Mouse (Mus musculus): ENCODE measurements at regions not wholly inside any gene's neighbourhood (a gene's known extent, or its start where the extent isn't known, plus 50 kb on each side); places are given as distances from the start of the nearest gene placed in this dataset.
A peak's percentile ranks its signal among the peaks of the same experiment; 100 is the strongest.

DNA sequence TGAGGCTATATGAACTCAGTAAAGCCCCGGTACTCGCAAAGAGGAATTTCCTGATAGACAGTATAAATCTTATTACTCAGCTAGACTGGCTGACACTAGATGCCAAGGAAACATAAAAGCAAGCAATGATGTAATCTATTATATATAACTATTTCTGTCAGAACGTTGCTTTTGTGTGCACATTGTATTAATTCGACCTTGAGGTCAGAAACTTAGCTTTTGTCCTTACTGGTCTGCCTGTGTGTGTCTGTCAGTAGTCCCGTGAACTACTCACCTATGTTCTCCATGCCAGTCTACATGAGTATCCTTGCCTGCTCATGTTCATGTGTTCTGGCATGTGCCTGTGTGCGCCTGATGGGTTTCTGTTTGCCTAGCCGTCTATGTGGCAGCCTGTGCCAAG, 70.5 kb downstream of the Tmx1 start:
- no peak for DNase-seq (ENCODE audit: low spot score)

DNA sequence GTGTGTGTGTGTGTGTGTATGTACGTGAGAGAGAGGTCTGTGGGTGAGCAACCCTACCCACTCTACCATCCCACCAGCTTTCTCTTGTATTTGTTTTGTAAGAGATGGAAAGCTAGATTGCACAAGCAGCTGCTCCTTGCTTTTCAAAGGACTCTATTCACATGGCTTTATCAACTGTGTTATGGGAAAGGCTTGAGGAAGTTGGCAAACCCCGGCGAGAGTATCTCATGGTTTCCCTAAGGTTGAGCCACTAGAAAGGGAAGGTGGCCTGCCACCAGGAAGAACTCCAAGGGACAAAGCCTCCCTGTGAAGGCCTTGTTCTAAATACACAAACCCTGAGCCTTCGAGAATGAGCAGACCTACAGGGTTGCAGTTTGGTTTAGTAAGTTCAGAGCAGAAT, 71.8 kb downstream of the Tmx1 start:
- DNase-seq (ENCODE audit: low spot score): no peak

DNA sequence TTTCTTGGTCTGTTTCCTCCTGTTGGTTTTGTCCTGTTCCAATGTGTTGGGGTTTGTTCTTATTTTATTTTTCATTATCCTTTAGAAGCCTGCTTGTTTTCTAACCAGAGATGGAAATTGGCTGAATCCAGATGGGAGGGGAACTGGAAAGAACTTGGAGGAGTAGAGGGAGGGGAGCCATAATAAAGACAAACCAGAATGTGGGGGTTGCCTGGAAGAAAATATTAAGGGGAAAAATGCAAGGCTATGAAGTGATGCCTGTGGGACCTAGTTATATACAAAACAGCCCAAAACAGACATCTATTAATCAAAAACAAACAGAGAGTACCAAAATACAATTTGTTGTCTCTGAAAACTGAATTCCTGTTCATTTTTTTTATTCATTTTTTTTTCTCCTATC, 78.8 kb downstream of the Tmx1 start:
- DNase-seq (ENCODE audit: low spot score): no peak

DNA sequence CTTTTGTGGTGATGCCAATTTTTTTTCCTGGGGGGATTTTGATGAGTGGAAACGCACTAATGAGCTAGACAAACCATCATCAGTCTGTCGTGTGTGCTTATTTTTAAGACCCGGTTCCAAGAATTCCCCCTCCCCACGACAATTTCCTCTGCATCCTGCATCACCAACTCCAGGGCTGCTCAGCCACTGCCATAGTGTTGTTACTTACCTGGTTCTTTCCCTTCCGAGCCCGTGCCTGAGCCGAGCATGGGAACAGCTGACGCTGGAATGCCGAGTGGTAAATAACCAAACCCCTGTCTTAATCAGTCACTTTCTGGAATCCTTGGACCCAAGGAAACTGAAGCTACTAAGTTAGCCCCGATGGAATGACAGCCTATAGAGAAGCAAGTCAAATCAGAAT, 79.3 kb downstream of the Tmx1 start:
- no peak for DNase-seq (ENCODE audit: low spot score)

DNA sequence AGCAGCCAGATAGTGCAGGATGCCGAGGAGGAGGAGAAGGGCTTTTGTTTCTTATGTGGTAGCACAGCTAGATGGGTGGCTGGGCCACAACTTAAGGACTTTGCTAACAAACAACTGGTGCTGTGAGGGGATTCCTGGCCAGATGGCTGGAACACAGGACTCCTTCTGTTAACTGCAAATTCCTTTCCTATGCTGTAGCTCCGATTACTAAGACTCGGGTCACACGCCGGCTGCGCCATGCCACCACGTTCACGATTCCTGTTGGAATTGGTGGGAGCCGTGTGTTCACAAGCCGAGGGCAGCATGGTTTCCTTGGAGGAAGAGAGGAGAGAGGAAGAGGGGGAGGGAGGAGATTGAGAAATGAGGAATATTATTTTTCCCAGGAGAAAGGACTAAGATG, 79.9 kb downstream of the Tmx1 start:
- DNase-seq (ENCODE audit: low spot score): no peak

DNA sequence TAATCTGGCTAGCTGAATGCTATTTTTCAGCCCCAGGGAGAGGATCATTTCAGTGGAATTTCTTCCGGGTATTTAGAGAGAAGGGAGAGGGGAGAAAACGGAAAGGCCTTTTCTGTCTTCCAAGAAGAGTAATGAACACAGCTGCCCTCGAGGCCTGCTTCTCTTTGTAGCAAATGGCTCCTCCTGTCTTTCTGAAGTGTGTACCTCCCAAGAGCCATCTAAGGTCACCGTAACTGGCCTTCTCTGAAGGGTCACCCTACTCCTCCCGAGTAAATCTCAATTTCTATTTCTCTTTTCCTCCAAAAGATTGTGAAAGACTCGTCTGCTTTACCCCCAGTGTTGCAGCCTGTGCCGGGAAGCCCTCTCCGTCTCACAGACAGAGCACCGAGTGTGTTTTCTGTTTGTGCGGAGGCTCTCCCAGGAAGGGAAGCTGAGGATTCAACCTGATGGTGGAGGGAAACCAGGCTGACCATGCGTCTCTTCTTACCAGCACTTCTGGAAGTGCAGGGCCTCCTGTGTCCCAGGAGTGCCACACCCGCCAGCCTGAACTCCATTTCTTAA, 80.6 kb downstream of the Tmx1 start:
- DNase-seq (ENCODE audit: low spot score): no peak

DNA sequence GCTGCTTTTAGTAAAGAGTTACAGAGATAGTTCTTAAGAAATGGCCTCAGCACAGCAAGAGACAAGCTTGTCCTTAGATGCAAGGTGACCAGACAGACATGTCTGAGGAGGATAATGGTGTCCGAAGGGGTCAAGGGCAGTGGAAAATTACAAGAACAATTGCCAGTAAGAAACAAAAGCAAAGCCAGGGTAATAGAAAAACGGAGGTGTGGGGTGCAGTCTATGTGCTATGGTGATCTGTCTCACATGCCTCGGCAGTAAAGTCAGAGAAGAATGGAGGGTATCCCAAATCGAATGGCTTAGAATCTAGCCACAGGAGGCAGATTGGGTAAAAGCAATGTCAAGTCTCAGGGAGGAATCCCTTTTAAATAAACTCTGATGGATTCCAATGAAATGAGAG, 86.2 kb downstream of the Tmx1 start:
- no peak for DNase-seq (ENCODE audit: low spot score)

DNA sequence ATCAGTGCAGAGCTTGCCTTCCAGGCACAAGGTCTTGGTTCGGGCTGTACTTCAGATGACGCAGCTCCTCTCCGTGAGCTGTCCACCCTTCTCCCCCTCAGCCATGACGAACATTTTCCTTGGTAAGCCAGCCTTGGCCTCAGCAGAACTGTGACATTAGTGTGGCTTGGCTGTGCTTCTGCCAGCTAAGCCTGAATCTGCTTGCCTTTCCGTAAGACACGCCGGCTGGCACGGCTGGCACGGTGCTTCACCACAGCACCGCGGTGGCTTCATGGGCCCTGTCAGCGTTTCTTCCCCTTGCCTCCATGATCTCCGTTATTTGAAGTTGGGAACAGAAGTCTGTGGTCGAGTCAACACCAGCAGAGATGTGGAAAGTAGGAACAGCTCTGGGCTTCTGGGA, 87.0 kb downstream of the Tmx1 start:
- DNase-seq (ENCODE audit: low spot score): no peak

DNA sequence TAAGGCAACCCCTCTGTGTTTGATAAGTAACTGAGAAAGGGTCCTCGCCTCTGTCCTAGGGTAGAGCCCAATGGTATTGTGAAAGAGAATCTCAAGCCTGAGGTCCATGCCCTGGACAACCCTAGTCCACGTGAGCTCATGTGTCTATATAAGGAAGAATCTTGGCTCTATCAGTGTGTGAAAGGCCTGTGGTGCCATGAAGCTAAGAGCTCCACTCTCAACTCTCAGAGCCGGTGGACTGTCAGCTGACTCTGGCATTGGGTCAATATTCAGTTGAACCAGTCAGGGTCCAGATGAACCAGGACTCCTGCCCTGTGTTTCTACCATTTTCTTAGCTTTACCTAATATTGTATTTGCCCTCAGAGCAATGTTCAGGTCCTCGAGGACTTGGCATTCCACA, 88.5 kb downstream of the Tmx1 start:
- DNase-seq (ENCODE audit: low spot score): no peak

DNA sequence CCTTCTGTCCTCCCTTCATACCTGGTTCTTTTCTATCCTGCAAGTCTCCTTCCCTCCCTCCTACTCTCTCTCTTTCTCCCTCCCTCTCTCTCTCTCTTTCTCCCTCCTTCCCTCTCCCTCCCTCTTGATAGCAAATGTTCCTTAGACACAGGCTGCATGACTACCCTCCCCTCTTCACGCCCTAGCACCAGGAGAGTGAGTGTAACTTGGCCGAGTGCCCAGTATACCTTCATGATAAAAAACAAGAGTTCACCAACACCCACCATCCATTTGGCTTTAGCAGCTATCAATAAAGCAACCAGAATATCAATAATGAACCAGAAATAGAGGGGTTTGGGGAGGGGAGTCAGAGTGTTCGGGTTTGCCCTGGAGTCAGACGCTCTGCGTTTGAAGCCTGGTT, 90.4 kb downstream of the Tmx1 start:
- DNase-seq (ENCODE audit: low spot score): no peak

DNA sequence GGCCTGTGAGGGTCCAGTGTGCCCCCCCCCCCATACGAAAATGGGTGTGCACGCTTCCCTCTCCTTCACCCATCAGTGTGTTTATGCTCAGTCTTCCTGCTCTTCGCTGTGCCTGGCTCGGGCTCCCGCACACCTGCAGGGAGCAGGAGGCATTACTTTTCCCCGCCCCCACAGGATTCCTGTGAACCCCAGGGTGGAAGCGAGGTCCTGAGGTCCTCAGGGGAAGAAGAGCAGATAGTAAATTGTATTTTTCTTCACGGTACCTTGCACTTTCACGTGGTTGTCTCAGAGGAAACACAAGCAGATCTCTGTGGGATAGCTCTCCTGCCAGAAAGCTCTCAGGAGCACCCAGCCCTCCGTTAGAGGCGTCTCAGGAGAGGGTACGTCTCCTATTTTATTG, 91.4 kb downstream of the Tmx1 start:
- DNase-seq (ENCODE audit: low spot score): no peak

DNA sequence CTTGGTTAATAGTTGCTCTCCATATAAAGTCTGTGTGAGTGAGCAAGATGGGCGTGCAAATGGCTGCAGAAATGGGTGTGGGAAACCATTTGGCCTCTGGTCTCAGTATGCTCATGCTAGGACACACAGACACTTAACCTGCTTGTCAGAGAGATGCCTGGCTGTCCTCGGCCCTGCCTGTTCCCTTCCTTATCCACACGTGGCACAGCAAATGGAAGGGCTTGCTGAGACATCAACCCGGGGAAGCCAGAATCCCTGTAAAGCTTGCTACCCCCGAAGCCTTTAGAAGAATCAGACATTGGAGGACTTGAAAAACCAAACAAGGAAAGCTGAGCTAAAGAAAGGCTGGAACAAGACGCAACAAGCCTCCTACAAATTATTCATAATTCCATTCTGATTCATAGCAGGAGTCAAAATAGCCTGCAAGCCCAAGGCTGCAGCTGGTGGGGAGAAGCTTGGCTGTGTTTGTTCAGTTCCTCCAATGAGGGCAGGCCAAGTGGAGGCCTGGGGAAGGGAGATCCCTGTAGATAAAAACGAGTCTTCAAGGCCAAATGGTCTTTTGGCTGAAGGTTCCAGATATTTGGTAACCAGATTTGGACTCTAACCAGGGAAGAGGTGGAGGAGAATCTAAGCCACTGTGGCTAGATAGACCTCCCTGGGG, 92.1 kb downstream of the Tmx1 start:
- DNase-seq (ENCODE audit: low spot score): peak; percentile 69

DNA sequence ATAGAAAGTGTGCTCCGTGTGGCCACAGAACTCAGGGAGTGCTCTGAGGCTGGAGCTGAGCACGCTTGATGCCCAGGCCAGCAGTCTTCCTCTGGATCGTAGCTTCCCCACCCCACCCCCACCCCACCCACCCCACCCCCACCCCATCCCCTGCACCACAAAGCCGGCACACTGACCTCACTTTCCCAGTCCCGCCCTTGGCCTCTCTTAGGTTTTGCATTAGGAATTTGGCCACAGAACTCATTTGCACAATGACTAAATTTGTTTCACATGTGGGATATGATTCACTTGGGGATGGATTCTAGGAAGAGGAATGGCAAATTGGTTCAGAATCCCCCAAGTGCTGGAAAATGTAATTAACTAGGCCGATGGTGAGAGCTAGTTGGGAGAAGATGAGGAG, 94.3 kb downstream of the Tmx1 start:
- no peak for DNase-seq (ENCODE audit: low spot score)

DNA sequence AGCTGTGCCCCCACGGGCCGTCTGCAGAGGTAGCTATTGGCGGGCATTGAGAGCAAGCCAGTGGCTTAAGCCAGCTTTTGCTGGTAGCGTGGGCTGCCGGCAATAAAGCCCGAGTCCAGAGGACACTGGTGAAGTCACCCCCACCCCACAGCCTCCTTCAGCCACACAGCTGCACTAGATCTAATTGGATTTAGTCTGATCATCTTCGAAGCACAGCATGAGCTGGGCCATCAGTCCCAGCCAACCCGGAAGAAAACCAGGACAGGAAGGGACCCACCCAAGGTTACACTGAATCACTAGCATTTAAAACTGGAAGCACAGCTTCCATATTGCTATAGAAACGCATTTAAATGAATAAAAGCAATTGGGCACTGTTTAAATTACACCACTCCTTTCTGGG, 96.4 kb downstream of the Tmx1 start:
- DNase-seq (ENCODE audit: low spot score): no peak

DNA sequence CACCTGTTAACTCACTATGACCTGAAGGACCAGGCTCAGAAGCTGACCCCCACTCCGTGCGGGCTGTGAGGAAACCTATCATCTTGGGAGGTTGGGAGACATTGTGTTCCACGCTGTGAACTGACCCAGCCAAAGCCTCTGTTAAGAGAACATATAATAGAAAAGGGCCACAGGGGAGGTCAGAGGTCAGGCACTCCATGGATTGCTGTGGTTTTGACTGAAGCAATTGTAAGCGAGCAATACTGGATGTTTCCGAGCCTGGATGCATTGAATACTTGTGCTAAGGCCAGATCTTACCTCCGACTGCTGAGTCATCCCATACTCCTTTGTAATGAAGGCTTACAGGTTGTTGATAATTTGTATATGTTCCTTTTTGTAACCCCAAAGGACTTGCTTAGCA, 101.0 kb downstream of the Tmx1 start:
- DNase-seq (ENCODE audit: low spot score): no peak

DNA sequence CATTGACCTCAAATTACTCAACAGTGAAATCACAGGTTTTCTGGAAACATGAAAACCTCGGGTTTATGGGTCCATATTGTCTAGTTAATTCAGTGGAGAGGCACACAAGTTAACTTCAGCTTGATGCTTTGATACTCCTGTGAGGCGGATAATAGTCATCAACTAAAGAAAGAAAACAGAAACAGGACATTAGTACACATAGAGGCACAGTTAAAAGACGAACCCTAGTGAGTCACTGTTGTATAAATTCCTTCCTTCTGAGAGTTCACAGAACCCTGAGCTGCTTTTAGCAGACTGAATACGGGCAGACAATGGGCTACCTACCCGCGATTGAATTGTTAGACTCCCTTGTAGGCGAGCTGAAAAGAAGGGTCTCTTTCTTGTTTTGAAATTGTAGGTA, 101.7 kb downstream of the Tmx1 start:
- DNase-seq (ENCODE audit: low spot score): no peak

DNA sequence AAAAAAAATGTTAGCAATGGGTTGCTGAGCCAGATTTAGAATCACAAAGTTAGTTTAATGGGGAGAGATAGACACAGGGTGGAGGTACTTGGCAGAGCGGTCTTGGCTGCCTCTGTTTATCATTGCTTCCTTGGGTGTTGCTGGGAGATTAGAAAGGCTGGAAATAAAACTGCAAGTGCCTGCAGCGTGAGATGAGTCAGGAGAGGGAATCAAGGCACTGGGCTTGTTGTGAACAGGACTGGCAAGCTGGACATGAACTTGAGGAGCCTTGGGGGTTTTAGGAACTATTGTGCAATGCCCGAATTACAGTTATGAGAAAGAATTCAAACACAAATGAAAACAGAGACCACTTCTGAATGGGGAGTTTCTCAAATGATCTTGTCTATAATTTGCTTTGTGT, 102.8 kb downstream of the Tmx1 start:
- DNase-seq (ENCODE audit: low spot score): peak; percentile 84

DNA sequence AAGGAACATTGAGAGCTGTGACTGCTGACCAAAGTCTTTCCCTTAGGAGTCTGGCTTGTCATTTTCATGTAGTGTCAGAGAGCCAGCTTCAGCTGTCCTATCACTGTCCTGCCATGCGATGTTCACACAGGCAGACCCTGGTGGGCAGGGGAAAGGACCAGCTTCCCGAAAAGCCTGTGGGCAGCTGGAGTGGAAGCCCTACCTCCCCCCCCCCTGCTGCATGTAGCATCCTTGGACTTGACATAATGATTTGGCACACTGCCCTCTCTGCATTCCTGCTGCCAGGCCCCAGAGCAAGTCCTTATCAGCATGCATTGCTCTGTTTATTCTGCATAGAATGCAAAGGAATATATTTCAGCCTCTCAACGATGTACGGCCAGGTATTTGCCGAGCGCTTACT, 103.9 kb downstream of the Tmx1 start:
- DNase-seq (ENCODE audit: low spot score): no peak

DNA sequence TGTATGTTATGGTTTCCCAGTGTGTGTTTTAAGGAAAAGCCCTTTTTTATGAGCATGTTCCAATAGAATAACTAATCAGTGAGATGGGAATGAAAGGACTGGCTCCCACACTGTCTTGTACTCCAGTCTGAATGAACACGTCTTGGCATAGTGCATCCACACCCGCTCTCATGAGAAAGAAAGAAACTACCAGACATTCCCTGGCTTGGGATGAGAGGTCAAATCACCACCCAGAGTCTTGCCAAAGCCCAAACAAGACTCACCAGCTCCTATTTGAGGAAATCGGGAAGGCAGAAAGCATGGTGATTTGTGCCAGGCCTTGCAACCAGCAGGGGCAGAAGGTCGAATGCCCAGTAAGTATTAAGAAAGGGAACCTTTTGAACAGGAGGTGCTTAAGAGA, 110.6 kb downstream of the Tmx1 start:
- no peak for DNase-seq (ENCODE audit: low spot score)

DNA sequence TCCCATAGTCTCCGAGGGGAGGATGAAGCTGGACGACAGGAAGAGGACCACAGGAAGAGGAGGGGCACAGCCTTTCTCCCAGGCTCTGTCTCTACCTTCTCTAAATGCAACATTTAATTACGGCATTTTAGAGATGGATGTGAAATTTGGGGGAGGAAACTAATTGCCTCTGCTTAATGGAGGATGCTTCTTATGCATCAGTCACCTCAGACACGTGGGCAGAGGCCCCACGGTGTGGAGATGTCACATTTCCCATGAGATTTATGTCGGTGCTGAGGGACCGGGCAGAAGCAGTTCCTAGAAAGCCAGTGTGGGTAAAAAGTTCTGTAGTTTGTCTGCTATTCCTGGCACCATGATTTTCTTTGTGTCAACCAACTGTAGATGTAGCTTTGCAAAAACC, 122.8 kb downstream of the Tmx1 start:
- DNase-seq (ENCODE audit: low spot score): no peak

DNA sequence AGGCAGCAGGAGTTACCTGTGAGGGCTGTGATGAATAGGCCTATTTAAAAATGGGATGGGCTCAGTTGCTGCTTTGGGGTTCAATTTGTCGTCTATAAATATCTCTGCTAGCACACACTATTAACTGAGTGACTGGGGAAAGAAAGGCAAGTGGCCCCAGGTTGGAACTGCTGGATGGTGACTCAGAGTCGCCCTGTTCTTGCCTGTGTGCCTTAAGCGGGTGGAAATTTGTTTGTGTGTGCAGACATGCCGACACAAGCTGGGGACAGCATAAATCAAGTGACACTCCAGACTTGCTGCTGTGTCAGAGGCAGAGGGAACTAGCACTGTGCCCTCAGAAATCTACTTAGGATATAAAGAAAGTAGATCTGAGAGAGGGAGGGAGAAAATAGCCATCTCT, 124.9 kb downstream of the Tmx1 start:
- DNase-seq (ENCODE audit: low spot score): no peak

DNA sequence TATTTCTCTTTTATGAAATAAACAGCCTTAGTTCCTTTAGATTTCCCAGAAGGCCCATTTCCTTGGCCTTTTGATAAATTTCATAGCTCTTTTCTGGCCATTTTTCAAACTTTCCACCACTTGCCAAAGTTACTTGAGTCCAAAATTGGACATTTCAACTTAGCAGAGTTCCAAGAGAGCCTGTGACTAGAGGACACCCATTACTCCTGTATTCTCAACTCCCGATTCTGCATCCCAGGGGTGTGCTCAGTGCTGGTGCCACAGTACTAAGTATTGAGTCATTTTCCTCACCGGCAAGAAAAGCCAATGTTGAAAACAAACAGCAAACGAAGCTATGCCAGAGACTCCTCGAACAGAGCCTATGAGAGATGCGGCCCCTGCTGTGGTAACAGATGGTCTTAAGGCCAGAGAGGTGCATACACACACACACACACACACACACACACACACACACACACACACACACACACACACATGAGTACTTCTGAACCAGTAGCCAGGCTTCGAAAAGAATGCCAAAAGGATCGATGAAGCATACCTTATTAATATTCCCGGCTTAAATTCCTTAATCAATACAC, 126.5 kb downstream of the Tmx1 start:
- peak; percentile 52 for DNase-seq (ENCODE audit: low spot score)

DNA sequence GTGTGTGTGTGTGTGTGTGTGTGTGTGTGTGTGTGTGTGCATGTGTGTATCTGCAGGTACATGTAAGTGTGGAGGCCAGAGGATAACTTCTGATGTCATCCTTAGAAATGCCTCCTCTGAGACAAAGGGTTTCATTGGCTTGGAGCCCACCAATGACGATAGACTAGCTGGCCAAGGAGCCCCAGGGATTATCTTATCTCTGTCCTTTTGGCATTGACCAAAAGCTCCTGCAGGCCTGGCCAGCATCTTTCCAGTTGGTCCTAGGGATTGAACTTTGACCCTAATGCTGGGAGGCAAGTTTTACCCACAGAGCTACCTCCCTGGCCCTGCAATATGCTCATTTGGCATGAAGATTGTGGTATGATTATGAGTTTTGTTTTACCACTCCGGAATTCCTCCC, 133.3 kb downstream of the Tmx1 start:
- no peak for DNase-seq (ENCODE audit: low spot score)

DNA sequence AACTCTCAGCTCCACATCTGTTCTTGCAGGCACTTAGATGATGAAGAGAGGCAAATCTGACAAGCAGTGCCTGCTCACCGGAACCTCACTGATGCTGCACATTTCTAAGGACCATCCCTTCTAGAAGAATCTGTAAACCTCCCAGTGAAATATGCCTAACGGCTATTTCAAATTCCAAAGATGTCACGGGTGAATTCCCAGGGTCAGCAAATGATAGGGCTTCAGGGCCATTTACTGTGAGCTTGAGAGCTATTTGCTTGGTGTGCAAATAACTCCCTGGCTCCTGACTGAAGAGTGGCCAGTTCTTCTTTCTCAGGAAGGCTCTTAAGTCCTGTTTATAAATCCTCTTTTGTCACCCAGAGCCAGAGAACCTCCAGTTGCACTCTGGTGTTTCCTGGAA, 135.3 kb downstream of the Tmx1 start:
- no peak for DNase-seq (ENCODE audit: low spot score)
